Mouse (Mus musculus): Measurements from ENCODE around the gene H2-M3. TPM values are rescaled to one million over a fixed set of nuclear protein-coding genes. Genes with fewer than 3 reads are reported as not detected.
A peak's percentile ranks its signal among the peaks of the same experiment; 100 is the strongest.
"Not testable (repeated sequence)": the region's sequence is repeated elsewhere in the genome, so short reads cannot be mapped to it uniquely, and the experiment has no call there.

The H2-M3 gene
- 0.57 and 0.74 TPM in 2 replicates for polyA plus RNA-seq (2016; fragmentation: Nextera tagmentation; extraction: Ambion mirVana)

DNA sequence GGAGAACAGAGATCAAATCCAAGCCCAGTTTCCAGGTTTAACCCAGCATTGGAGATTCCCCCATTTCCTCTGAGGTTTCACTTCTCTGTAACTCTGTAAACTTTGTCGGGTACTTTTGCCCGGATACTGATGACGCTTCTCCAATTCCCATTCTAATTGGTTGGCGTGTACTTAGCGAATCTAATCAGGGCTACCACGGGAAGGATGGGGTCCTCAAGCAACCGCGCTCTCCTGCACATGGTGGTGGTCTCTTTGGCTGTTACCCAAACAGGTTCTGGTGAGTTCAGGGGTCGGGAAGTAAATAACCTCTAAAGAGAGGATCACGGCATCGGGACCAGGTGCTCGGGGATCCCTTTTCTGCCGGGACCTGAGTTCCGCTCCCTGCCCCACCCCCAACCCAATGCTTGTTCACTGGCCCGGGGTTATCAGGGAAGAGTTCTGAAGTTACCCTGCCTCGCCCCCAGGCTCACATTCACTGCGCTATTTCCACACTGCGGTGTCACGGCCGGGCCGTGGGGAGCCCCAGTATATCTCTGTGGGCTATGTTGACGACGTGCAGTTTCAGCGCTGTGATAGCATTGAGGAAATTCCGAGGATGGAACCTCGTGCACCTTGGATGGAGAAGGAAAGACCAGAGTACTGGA, at the start of gene H2-M3:
H2-M3 (plus strand) TSS at position 163 of the 644 bp plus-strand sequence.
- Histone ChIP-seq H3K36me3 (no peaks in the 10 kb centered on the region), H3K4me1 (replicated peaks) (0 out of 2 replicates have a peak, but pooled peaks cover 4% of the 10 kb centered on the region), H3K9me3 (replicated peaks) (no peaks in the 10 kb centered on the region), H3K9ac (0 out of 2 replicates have a peak within 1 kb of the TSS, but pooled peaks have one; percentile 16), H3K27ac (ENCODE audit: poor library complexity, severe bottlenecking) (no peak within 1 kb of the TSS), H3K27me3 (replicated peaks) (no peaks in the 10 kb centered on the region; the same call in 1 of the 2 replicates), H3K4me2 (peak within 1 kb of the TSS; percentile 98), H3K4me3 (peak within 1 kb of the TSS; percentile 59)
- ATAC-seq (ENCODE audit: insufficient number of reproducible peaks, low FRiP score): peak; percentile 88
- WGBS: 2% methylated on average over 26 of the region's 26 CpGs

GRCm38 (mm10) chr17:37221879-37222278, 48.1 kb upstream of the H2-M3 start:
- no peak overlapping the region for H3K4me2 ChIP-seq
- 14% methylated on average over 1 of the region's 1 CpGs for WGBS
- no peak for ATAC-seq (ENCODE audit: insufficient number of reproducible peaks, low FRiP score)
- H3K27me3 ChIP-seq (replicated peaks): 0 out of 2 replicates have a peak, but pooled peaks cover 3% of the 10 kb centered on the region
- no peaks in the 10 kb centered on the region for H3K36me3 ChIP-seq
- no peaks in the 10 kb centered on the region for H3K4me1 ChIP-seq (replicated peaks)
- peaks cover under 1% of the 10 kb centered on the region; the same call in 1 of the 2 replicates for H3K9me3 ChIP-seq (replicated peaks)
- H3K27ac ChIP-seq (ENCODE audit: poor library complexity, severe bottlenecking): no peak overlapping the region
- H3K9ac ChIP-seq: no peak overlapping the region
- H3K4me3 ChIP-seq: no peak overlapping the region

DNA sequence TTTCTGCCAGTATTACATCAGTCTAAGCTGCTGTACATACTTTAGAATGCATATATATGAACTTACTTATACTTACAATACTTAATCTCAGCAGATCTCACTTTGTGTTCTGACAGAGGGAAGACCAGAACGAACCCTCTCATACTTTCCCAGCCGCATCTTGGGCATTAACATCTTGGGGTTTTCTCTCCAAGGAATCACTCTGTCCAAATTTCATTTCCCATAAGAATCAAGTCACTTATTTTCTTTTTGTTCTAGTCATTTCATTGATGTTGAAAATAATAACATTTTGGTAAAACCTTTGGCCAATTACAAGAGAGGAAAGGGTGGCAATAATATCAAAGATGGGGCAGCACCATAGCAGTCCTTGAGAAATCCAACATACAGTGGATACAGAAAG, 32.8 kb upstream of the H2-M3 start, which contains the start of gene Olfr97:
Olfr97 (minus strand) TSS at position 101 of the 400 bp plus-strand sequence.
- 89% methylated on average over 2 of the region's 2 CpGs for WGBS
- H3K4me3 ChIP-seq; H3K4me1 ChIP-seq (replicated peaks); H3K9me3 ChIP-seq (replicated peaks); H3K27ac ChIP-seq (ENCODE audit: poor library complexity, severe bottlenecking); H3K4me2 ChIP-seq; H3K36me3 ChIP-seq; H3K27me3 ChIP-seq (replicated peaks); ATAC-seq (ENCODE audit: insufficient number of reproducible peaks, low FRiP score); H3K9ac ChIP-seq: not testable (repeated sequence)

GRCm38 (mm10) chr17:37242198-37242597, 27.8 kb upstream of the H2-M3 start:
- H3K36me3 ChIP-seq: no peaks in the 10 kb centered on the region
- WGBS: 50% methylated on average over 3 of the region's 3 CpGs
- H3K27ac ChIP-seq (ENCODE audit: poor library complexity, severe bottlenecking): no peak overlapping the region
- no peak overlapping the region for H3K4me3 ChIP-seq
- no peak for ATAC-seq (ENCODE audit: insufficient number of reproducible peaks, low FRiP score)
- H3K9me3 ChIP-seq (replicated peaks): peaks cover 7% of the 10 kb centered on the region; the same call in 1 of the 2 replicates
- H3K4me1 ChIP-seq (replicated peaks): no peaks in the 10 kb centered on the region
- no peak overlapping the region for H3K4me2 ChIP-seq
- H3K27me3 ChIP-seq (replicated peaks): no peaks in the 10 kb centered on the region
- no peak overlapping the region for H3K9ac ChIP-seq

DNA sequence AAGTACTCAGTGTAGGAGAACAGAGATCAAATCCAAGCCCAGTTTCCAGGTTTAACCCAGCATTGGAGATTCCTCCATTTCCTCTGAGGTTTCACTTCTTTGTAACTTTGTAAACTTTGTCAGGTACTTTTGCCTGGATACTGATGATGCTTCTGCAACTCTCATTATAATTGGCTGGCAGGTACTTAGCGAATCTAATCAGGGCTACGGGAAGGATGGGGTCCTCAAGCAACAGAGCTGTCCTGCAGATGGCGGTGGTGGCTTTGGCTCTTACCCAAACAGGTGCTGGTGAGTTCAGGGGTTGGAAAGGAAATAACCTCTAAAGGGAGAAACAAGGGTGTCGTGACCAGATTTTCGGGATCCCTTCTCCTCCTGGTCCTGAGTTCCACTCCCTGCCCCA, 23.3 kb upstream of the H2-M3 start:
- Histone ChIP-seq H3K27ac (ENCODE audit: poor library complexity, severe bottlenecking) (no peak overlapping the region), H3K9ac (no peak overlapping the region), H3K36me3 (no peaks in the 10 kb centered on the region), H3K9me3 (replicated peaks) (no peaks in the 10 kb centered on the region), H3K4me1 (replicated peaks) (no peaks in the 10 kb centered on the region), H3K4me3 (no peak overlapping the region), H3K27me3 (replicated peaks) (no peaks in the 10 kb centered on the region), H3K4me2 (no peak overlapping the region)
- ATAC-seq (ENCODE audit: insufficient number of reproducible peaks, low FRiP score): no peak
- WGBS: 33% methylated on average over 5 of the region's 5 CpGs

GRCm38 (mm10) chr17:37249460-37249859, 20.6 kb upstream of the H2-M3 start:
- H3K4me1 ChIP-seq (replicated peaks): no peaks in the 10 kb centered on the region
- H3K36me3 ChIP-seq: no peaks in the 10 kb centered on the region
- no peaks in the 10 kb centered on the region for H3K27me3 ChIP-seq (replicated peaks)
- H3K9me3 ChIP-seq (replicated peaks): no peaks in the 10 kb centered on the region
- H3K4me2 ChIP-seq: no peak overlapping the region
- H3K4me3 ChIP-seq: no peak overlapping the region
- H3K27ac ChIP-seq (ENCODE audit: poor library complexity, severe bottlenecking): no peak overlapping the region
- H3K9ac ChIP-seq: no peak overlapping the region
- no peak for ATAC-seq (ENCODE audit: insufficient number of reproducible peaks, low FRiP score)

GRCm38 (mm10) chr17:37250544-37250943, 19.5 kb upstream of the H2-M3 start:
- no peaks in the 10 kb centered on the region for H3K27me3 ChIP-seq (replicated peaks)
- WGBS: 14% methylated on average over 1 of the region's 1 CpGs
- ATAC-seq (ENCODE audit: insufficient number of reproducible peaks, low FRiP score): no peak
- H3K4me1 ChIP-seq (replicated peaks): no peaks in the 10 kb centered on the region
- no peak overlapping the region for H3K4me2 ChIP-seq
- H3K9me3 ChIP-seq (replicated peaks): no peaks in the 10 kb centered on the region
- H3K27ac ChIP-seq (ENCODE audit: poor library complexity, severe bottlenecking): no peak overlapping the region
- no peak overlapping the region for H3K4me3 ChIP-seq
- H3K9ac ChIP-seq: no peak overlapping the region
- no peaks in the 10 kb centered on the region for H3K36me3 ChIP-seq

DNA sequence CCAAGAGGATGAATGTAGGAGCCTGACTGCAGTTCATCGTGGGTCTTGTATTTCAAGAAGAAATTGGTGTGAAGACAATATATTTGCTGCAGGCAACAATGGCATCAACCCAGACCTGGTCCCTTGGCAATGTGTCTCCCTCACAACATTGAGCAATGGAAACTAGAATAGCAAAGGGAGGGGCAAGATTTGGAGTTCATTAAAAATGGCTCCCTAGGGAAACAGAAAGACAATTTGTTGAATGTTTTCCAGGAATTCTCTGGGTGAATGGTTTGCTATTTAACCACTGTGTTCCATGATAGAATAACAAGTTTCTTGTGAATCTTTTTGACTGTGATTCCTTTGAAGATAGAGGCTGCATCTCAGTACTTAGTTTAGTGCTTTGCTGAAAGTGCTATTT, 6.4 kb upstream of the H2-M3 start, which contains the start of gene Olfr98:
Olfr98 (minus strand) TSS at position 124 of the 400 bp plus-strand sequence.
- Histone ChIP-seq H3K4me1 (replicated peaks) (no peaks in the 10 kb centered on the region), H3K27ac (ENCODE audit: poor library complexity, severe bottlenecking) (no peak within 1 kb of the TSS), H3K4me2 (no peak within 1 kb of the TSS), H3K36me3 (no peaks in the 10 kb centered on the region), H3K9ac (no peak within 1 kb of the TSS), H3K4me3 (no peak within 1 kb of the TSS), H3K27me3 (replicated peaks) (no peaks in the 10 kb centered on the region), H3K9me3 (replicated peaks) (no peaks in the 10 kb centered on the region)
- no peak for ATAC-seq (ENCODE audit: insufficient number of reproducible peaks, low FRiP score)
- 82% methylated on average over 1 of the region's 1 CpGs for WGBS

- no peak overlapping the region for H3K27ac ChIP-seq (ENCODE audit: poor library complexity, severe bottlenecking)
- H3K4me3 ChIP-seq: peak overlapping the region; percentile 59
- peak; percentile 16; the same call in 1 of the 2 replicates for ATAC-seq (ENCODE audit: insufficient number of reproducible peaks, low FRiP score)
- H3K4me2 ChIP-seq: peak overlapping the region; percentile 98
- H3K9me3 ChIP-seq (replicated peaks): no peaks in the 10 kb centered on the region
- WGBS: 45% methylated on average over 8 of the region's 8 CpGs
- H3K36me3 ChIP-seq: no peaks in the 10 kb centered on the region
- no peaks in the 10 kb centered on the region; the same call in 1 of the 2 replicates for H3K27me3 ChIP-seq (replicated peaks)
- no peak overlapping the region for H3K9ac ChIP-seq
- 0 out of 2 replicates have a peak, but pooled peaks cover 4% of the 10 kb centered on the region for H3K4me1 ChIP-seq (replicated peaks)
Observed at GRCm38 (mm10) chr17:37270702-37271092, 677 bp downstream of the H2-M3 start.

DNA sequence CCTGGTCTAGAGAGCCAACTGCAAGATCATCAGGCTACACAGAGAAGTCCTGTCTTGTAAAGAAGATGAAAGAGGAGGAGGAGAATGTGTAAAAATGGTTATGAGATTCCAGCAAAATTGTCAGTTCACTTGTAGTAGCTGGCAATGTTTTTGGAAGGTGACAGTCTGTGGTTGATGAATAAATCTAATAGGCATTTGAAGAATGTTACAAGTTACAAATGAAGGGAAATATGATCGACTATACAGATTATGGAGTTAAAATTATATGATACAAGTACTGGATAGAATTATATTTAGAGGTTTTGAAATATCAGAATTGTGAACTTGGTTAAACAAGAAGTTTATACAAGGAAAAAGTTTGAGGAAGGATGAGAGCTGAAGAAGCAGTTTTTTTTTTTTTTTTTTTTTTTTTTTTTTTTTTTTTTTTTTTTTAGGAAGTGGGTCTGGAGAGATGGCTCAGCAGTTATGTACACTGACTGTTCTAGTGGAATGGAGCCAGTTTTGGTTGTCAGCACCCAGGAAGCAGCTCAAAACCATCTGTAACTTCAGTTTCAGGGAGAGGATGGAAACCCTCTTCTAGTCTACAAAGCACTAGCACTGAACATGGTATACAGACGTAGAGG, 5.7 kb downstream of the H2-M3 start:
- 0 out of 2 replicates have a peak, but pooled peaks cover under 1% of the 10 kb centered on the region for H3K4me1 ChIP-seq (replicated peaks)
- H3K9ac ChIP-seq: no peak overlapping the region
- ATAC-seq (ENCODE audit: insufficient number of reproducible peaks, low FRiP score): no peak
- H3K9me3 ChIP-seq (replicated peaks): no peaks in the 10 kb centered on the region
- no peak overlapping the region for H3K4me3 ChIP-seq
- H3K27ac ChIP-seq (ENCODE audit: poor library complexity, severe bottlenecking): no peak overlapping the region
- H3K36me3 ChIP-seq: no peaks in the 10 kb centered on the region
- 66% methylated on average over 2 of the region's 2 CpGs for WGBS
- H3K4me2 ChIP-seq: no peak overlapping the region
- H3K27me3 ChIP-seq (replicated peaks): no peaks in the 10 kb centered on the region; the same call in 1 of the 2 replicates

DNA sequence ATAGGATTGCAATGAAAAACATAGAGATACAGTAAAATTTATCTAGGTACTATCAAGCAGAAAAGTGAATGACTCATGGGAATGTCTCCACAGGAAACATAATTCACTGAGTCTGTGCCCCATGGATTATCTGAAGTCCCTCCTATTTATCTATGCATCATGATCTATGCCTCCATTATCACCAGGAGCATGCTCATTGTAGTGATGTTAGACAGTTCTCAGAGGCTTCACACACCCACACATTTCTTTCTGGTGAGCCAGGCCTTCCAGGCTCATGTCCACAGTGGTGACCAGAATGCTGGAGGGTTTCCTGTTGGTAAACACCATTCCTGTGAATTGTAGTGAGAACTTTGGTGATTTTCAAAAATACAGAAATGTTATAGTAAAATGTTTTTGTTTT, 6.6 kb downstream of the H2-M3 start:
- H3K4me3 ChIP-seq: no peak overlapping the region
- H3K4me2 ChIP-seq: no peak overlapping the region
- H3K36me3 ChIP-seq: no peaks in the 10 kb centered on the region
- no peak for ATAC-seq (ENCODE audit: insufficient number of reproducible peaks, low FRiP score)
- no peak overlapping the region for H3K9ac ChIP-seq
- H3K9me3 ChIP-seq (replicated peaks): no peaks in the 10 kb centered on the region
- H3K4me1 ChIP-seq (replicated peaks): no peaks in the 10 kb centered on the region
- H3K27me3 ChIP-seq (replicated peaks): no peaks in the 10 kb centered on the region; the same call in 1 of the 2 replicates
- no peak overlapping the region for H3K27ac ChIP-seq (ENCODE audit: poor library complexity, severe bottlenecking)

Measured in heart, embryonic 12.5 days (tissue).